Mouse (Mus musculus): Measurements from ENCODE around the gene Coq8a.
A peak's percentile ranks its signal among the peaks of the same experiment; 100 is the strongest.

Coq8a gene

DNA sequence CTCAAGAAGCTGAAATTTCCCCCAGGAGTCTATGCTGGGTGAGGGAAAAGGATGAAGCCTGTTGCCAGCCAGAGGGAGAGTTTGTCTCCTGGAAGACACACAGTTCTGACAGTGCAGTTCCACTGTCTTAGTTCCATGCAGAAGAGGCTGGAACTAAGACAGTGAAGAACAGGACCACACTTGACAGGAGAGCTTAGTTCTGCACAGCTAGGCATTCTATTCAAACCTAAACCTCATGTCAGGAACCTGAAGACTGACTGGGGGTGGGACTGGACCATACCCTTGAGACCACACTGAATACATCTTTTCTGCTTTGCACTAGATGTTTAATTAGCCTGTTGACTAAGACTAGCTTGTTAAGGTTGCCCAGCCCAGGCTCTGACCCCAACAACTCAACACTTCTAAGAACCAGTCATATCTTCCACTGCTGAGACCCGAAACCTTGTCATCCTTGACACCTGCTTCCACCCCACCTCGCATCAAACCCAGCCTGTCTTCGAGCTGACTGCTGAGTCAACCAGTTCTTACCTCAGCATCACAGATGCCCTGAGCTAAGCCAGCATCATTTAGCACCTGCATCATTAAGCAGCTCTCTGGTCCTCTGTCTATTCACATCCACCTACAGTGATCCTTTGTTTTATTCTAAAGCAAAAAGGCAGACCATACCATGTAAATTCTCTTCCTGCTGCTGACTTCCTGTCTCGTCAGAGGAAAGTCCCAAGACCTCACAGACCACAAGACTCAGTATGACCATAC is at the start of gene Coq8a:
Coq8a (minus strand) TSS at position 644 of the 756 bp plus-strand sequence.
- DNase-seq (ENCODE audit: low spot score in 2 of 2): no peak

DNA sequence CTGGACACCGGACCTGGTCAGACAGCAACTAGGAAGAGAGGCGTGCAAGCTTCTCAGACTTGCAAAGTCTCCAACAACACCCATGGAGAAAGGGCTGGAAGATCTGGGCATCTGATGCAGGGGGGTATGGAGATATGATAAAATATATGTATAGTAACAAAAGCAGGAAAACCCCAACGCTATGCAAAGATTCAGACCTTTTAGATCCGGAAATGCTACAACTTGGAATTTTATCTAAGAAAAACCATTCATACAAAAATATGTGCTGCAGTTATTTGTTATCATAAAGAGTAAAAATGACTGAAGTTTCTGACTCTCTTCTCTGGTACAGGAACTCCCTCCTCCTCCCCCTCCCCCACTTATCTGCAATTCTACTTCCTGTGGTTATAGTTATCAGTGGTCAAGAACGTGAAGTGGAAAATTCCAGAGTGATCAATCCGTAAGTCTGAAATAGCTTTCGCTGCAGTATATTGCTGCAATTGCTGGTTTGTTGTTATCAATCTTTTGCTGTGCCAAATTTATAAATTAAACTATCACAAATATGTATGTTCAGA is 49.3 kb upstream of the Coq8a start:
- DNase-seq (ENCODE audit: low spot score in 2 of 2): no peak

GRCm38 (mm10) chr1:180247901-180248300 is 48.5 kb upstream of the Coq8a start:
- DNase-seq (ENCODE audit: low spot score in 2 of 2): no peak

- no peak for DNase-seq (ENCODE audit: low spot score in 2 of 2)
Measured at GRCm38 (mm10) chr1:180245741-180246507, 46.5 kb upstream of the Coq8a start.

DNA sequence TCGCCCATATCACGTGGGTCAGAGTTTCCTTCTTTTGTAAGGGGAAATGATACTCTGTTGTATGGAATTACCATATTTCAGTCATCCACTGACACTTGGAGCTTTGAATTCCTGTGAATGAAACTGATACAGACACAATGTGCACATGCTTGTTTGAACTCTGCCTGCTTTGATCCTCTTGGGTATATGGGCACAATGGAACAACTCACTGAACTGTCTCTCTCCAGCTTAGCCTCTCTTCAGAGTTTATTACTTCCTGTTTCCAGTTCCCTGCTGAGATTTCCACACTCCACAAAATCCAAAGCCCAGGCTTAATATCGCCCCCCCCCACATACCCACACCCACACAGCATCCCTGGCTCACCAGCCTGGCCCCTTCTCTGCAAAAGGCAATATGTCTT is 32.3 kb upstream of the Coq8a start:
- DNase-seq (ENCODE audit: low spot score in 2 of 2): no peak

DNA sequence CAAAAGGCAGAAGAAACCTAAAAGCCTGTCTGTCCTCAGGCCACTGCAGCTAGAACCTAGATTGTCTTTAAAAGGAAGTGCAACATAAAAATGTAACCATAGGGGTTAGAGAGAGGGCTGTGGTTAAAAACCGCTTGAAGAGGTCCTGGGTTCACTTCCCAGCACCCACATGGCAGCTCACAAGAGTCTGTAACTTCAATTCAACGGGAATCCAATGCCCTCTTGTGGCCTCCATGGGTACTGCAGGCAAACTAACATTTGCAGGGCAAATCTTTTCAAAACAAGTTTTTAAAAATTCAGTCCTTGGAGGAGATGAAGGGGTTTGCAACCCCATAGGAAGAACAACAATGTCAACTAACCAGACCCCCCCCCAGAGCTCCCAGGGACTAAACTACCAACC is 31.2 kb upstream of the Coq8a start:
- DNase-seq (ENCODE audit: low spot score in 2 of 2): no peak

DNA sequence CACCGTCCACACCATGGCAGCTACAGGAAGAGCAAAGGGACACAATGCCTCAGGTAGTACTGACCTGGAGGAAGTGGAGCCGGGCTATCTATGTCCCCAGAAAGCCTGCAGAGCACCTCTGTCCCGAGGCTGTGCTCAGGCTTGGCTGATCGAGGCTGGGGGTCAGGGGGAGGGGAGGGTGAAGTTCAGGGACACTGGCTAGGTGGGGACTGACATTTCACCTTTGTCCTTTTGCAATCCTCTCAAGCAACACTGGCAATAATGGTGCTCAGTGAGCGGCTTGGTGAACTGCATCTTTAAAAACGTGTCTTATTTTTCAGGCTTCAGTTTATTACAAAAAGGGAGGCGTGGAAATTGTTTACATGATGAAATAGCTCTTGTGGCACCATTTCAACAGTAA is 30.5 kb upstream of the Coq8a start:
- no peak for DNase-seq (ENCODE audit: low spot score in 2 of 2)

DNA sequence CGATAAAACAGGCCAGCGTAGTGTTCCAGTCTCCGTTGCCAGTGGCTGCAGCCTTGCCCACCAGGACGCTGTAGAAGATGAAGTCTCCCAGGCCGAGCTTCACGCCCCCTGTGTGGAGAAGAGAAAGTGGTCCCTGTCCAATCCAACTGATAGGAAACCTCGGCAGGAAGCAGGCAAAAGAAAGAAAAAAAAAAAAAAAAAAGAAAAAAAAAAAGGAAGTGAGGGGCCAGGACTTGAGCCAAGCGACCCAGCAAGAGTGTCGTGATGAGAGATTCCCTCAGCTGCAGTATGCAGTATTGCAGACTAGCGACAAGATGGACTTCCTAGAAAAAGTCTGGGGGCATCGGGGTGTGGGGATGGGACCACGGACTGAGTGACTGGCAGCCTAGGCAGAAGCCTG is 29.5 kb upstream of the Coq8a start:
- DNase-seq (ENCODE audit: low spot score in 2 of 2): no peak

DNA sequence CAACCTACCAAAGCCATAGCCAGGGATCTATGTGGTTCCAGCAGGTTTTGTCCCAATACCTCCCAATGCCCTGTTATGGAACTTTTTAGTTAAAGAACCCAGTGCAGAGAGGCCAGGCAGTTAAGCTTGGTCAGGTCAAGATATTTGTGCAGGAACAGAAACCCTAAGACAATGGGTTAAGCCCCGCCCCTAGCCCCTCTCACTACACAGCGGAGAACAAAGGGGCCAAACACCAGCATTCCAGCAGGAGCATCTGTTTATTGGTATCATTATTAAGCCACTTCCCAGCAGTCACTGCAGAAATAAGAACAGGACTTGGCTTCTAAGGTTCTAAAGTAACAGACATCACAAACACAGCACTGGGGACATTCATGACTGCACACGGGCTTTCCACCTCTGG is 27.4 kb upstream of the Coq8a start:
- DNase-seq (ENCODE audit: low spot score in 2 of 2): no peak

DNA sequence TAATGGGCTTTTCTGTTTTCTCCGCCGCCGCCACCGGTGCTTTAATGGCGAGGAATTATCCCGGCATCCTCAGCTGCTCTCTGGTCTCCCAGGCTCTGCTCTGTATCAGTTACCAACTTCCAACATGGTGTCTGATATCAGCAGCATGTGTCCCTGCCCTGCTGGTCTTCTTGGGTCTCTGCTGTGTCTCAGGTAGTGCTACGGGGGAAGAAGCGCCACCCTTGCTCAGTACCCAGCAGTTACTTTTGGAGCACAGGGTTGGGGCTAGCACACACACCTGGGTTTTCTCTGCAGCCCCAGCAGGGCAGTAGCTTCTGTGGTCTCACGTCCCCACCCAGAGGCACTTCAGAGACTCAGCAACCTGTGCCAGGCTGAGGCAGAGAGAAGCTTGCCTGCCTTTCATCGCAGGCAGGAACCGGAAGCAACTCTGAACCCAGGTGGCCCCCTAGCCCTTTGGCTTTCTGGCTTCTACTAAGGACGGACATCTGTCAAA is 26.9 kb upstream of the Coq8a start:
- DNase-seq (ENCODE audit: low spot score in 2 of 2): peak in 1 of 2 experiments; percentile 35

GRCm38 (mm10) chr1:180225500-180226220 is 26.3 kb upstream of the Coq8a start:
- no peak for DNase-seq (ENCODE audit: low spot score in 2 of 2)

GRCm38 (mm10) chr1:180222007-180222406 is 22.6 kb upstream of the Coq8a start:
- no peak for DNase-seq (ENCODE audit: low spot score in 2 of 2)

DNA sequence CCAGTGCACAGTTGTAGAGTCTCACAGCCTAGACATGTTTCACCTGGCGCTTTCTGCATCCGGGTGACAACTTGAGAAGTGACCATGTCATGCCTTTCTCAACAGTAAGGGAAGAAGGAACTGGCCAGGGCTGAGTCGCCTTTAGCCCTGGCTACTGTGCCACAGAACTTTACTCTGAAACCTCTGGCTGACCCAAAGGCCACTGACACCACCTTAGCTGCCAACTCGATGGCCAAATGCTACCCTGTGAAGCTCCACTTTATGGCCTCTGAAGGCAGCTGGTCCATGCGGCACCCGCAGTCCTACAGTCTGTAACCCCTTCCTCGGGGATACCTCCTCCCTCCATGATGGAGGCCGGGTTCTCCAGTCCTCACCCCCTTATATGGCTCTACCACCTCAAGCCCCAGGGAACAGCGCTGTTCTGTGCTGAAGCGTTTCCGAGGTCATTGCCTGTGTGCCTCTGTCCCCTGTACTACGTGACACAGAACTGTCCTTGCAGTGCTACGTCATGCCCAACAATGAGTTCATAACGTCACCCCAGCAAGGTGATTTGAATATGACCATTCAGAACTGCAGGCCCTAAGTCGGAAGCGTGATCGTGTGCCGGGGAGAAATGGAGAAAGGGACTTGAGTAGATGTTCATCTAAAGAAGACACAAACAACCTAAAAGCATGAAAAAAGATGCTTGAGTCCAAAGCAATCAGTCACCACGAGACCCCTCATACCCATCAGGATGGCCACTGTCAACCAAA is 21.6 kb upstream of the Coq8a start:
- DNase-seq (ENCODE audit: low spot score in 2 of 2): no peak

DNA sequence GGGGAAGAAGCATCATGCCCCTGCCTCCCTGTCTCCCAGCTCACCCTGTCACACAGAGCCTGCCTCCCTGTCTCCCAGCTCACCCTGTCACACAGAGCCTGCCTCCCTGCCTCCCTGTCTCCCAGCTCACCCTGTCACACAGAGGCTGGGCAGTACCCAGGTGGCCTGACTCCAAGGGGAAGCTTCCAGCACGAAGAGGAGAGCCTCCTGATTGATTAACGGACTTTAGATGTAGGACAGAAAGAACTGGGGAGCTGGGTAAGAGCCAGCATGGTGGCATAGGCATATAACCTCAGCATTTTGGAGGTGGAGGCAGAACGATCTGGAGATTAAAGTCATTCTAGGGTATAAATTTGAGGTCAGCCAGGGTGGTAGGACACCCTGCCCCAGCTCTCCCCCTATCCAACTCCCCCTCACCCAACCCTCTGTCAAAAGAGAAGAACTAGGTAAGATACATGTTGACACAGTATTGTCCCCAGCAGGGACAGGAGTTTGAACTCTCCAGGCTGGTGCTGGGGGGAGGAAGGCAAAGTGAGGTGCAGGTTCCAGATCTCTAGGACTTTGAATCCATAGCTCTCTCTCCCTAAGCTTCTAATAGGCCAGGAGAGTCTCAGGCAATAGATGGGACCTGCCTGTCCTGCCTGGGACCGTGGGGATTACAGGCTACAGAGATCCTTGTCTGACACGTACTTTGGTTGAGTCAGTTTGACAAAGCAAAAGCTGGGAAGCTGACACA is 17.3 kb upstream of the Coq8a start:
- no peak for DNase-seq (ENCODE audit: low spot score in 2 of 2)

- peak; percentile 52 to 68 for DNase-seq (ENCODE audit: low spot score in 2 of 2)
Measured at GRCm38 (mm10) chr1:180215044-180215443, 15.6 kb upstream of the Coq8a start.

DNA sequence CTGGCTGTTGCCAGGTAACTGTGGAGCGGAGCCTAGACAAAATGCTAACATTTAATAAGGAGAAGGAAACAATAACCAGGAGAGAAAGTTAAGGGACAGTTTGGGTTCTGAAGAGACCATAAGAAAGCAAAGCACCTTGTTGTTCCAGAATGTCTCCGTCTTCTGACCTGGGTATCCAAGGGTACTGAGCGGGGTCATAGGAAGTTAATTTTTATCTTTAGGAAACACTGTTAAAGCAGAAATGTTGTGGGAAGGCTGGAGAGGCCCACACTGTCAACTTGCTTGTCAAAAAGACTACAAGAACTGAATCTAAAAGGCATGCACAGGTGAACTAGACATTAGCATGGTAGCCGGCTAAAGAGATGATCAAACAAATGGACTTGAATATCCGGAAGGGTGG is 13.5 kb upstream of the Coq8a start:
- no peak for DNase-seq (ENCODE audit: low spot score in 2 of 2)

GRCm38 (mm10) chr1:180210781-180211271 is 11.4 kb upstream of the Coq8a start:
- no peak for DNase-seq (ENCODE audit: low spot score in 2 of 2)

DNA sequence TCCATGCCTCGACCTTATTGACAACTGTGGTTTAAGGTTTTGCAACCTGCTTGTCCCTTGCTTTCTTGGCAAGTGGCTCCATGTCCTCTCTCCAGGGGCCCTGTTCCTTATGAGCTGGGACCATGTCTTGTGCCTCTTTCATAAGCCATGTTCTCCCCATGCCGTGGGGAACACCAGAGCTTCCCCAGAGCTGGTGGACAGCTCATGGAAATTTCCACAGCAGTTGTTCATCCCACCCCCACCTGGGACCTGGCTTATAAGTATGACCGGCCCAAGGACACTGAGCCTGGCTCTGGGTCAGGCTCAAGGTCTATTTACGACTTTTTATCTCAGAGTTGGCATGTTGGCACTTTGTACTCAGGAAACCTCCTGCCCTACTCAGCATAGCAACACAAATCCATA is 10.6 kb upstream of the Coq8a start:
- DNase-seq (ENCODE audit: low spot score in 2 of 2): no peak

DNA sequence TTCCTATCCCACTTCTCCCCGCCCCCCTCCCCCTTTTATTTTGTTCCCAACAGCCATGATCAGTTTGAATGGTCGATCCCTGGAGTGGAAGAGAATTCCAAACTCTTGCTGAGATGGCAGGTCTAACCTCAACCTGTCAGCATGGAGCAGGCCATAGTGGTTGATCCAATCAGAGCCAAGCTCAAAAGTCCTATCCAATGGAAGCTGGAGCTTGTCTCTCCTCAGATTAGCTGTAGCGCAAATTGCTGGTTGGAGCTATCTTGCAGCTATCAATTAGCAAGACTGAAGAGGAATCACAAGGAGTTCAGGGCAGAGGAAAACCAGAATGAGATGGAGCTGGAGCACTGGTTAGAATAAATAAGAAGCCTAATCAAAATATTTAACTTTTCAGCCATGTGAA is 9.0 kb upstream of the Coq8a start:
- no peak for DNase-seq (ENCODE audit: low spot score in 2 of 2)

DNA sequence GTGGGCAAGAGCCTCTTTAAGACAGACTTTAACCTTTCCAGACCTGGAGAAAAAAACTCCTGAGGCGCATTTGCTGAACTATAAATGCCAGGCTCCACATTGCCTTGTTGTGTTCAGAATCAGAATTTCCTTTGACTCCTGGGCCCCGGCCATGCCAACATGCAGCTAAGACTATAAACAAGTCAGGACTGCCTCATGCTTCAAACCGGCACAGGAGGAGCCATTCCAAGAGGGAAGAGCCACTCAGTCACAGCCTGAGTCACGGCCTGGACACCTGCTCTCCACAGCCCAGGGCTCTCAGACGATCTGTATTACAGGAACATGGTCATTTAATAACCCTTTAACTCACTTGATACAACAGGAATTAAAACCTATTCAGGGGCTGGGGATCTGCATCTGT is 1.3 kb upstream of the Coq8a start:
- no peak for DNase-seq (ENCODE audit: low spot score in 2 of 2)

DNA sequence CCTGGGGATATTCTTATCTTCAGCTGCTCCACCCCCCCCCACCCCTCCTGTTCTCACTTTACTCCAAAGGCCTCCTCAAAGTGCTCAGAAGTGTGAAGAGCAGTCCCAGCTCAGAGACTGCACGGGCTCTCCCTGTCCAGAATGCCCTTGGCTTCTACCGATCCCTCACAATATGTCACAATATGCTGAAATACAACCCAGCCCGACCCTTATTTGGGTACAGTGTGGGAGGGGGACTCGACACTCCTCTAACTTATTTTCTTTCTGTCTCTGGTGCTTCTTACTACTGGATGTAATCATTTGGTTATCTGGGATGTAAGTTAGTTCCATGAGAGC is 281 bp upstream of the Coq8a start:
- DNase-seq (ENCODE audit: low spot score in 2 of 2): no peak
